Mouse (Mus musculus) heart, adult 11 months (tissue): Measurements from ENCODE around the gene Sgcd.

Source experiments
- DNase-seq: peaks from one replicate; pipeline ENCODE4 v3.0.0; 2022

The Sgcd gene

GRCm38 (mm10) chr11:47446337-47446736 lies 542.4 kb downstream of the Sgcd start:
- DNase-seq, result no peak

- no peak for DNase-seq
Measured at GRCm38 (mm10) chr11:47445683-47446082, 543.1 kb downstream of the Sgcd start.

- no peak for DNase-seq
Measured at GRCm38 (mm10) chr11:47442266-47442665, 546.5 kb downstream of the Sgcd start.

- DNase-seq, result no peak
Measured at GRCm38 (mm10) chr11:47399607-47400006, 589.2 kb downstream of the Sgcd start.

- DNase-seq, result peak; percentile 87
Measured at GRCm38 (mm10) chr11:47390798-47391197, 598.0 kb downstream of the Sgcd start.

- no peak for DNase-seq
Measured at GRCm38 (mm10) chr11:47389327-47389726, 599.4 kb downstream of the Sgcd start.

GRCm38 (mm10) chr11:47387726-47388125 lies 601.0 kb downstream of the Sgcd start:
- no peak for DNase-seq

GRCm38 (mm10) chr11:47386136-47386535 lies 602.6 kb downstream of the Sgcd start:
- no peak for DNase-seq

- no peak for DNase-seq
Measured at GRCm38 (mm10) chr11:47379630-47379958, 609.2 kb downstream of the Sgcd start.

GRCm38 (mm10) chr11:47378843-47379629 lies 609.7 kb downstream of the Sgcd start:
- DNase-seq, result peak; percentile 98

GRCm38 (mm10) chr11:47377421-47377820 lies 611.3 kb downstream of the Sgcd start:
- peak; percentile 95 for DNase-seq

- no peak for DNase-seq
Measured at GRCm38 (mm10) chr11:47376915-47377314, 611.9 kb downstream of the Sgcd start.

GRCm38 (mm10) chr11:47371616-47372015 lies 617.2 kb downstream of the Sgcd start:
- DNase-seq, result peak; percentile 89

GRCm38 (mm10) chr11:47351585-47351984 lies 637.2 kb downstream of the Sgcd start:
- DNase-seq, result no peak

- no peak for DNase-seq
Measured at GRCm38 (mm10) chr11:47343486-47343885, 645.3 kb downstream of the Sgcd start.

GRCm38 (mm10) chr11:47333702-47334101 lies 655.1 kb downstream of the Sgcd start:
- no peak for DNase-seq

- DNase-seq, result no peak
Measured at GRCm38 (mm10) chr11:47305579-47305978, 683.2 kb downstream of the Sgcd start.

GRCm38 (mm10) chr11:47304702-47305450 lies 683.9 kb downstream of the Sgcd start:
- no peak for DNase-seq

- DNase-seq, result no peak
Measured at GRCm38 (mm10) chr11:47299777-47300176, 689.0 kb downstream of the Sgcd start.

- DNase-seq, result no peak
Measured at GRCm38 (mm10) chr11:47297805-47298340, 690.9 kb downstream of the Sgcd start.

- DNase-seq, result no peak
Measured at GRCm38 (mm10) chr11:47294741-47295140, 694.0 kb downstream of the Sgcd start.

GRCm38 (mm10) chr11:47276586-47276985 lies 712.2 kb downstream of the Sgcd start:
- DNase-seq, result no peak

GRCm38 (mm10) chr11:47268556-47268955 lies 720.2 kb downstream of the Sgcd start:
- DNase-seq, result no peak
